Mouse (Mus musculus) midbrain, embryonic 15.5 days (tissue): ENCODE results near the gene Gm21992. TPM values are rescaled to one million over a fixed set of nuclear protein-coding genes. Genes with fewer than 3 reads are reported as not detected.

Experiments used
- ATAC-seq: fragments of 200-750 bp; cut with Nextera tagmentation; replicated peaks from 2 replicates; pipeline ENCODE4 v1.8.0; 2017; ENCODE audit warnings: moderate TSS enrichment
- H3K27ac ChIP-seq: fragments of 300-500 bp; sonication (generic); 2 replicates; pipeline ENCODE4 v1.5.1; 2015; ENCODE audit warnings: mild to moderate bottlenecking, inconsistent platforms
- H3K27me3 ChIP-seq: fragments of 300-500 bp; sonication (generic); replicated peaks from 2 replicates; pipeline ENCODE4 v1.6.1; 2015; ENCODE audit warnings: inconsistent platforms
- H3K36me3 ChIP-seq: fragments of 300-500 bp; sonication (generic); replicated peaks from 2 replicates; pipeline ENCODE4 v1.6.1; 2015; ENCODE audit warnings: inconsistent platforms
- H3K4me1 ChIP-seq: fragments of 300-500 bp; sonication (generic); 2 replicates; pipeline ENCODE4 v1.6.1; 2015; ENCODE audit warnings: inconsistent platforms
- H3K4me2 ChIP-seq: fragments of 300-500 bp; sonication (generic); 2 replicates; pipeline ENCODE4 v1.6.1; 2015; ENCODE audit warnings: inconsistent platforms, mild to moderate bottlenecking, moderate library complexity
- H3K4me3 ChIP-seq: fragments of 300-500 bp; sonication (generic); 2 replicates; pipeline ENCODE4 v1.5.1; 2015; ENCODE audit warnings: mild to moderate bottlenecking, inconsistent platforms
- H3K9ac ChIP-seq: fragments of 300-500 bp; sonication (generic); 2 replicates; pipeline ENCODE4 v1.6.1; 2015; ENCODE audit warnings: mild to moderate bottlenecking, inconsistent platforms
- H3K9me3 ChIP-seq: fragments of 300-500 bp; sonication (generic); 2 replicates; pipeline ENCODE4 v1.6.1; 2016; ENCODE audit warnings: inconsistent platforms
- WGBS: fragments of 180-500 bp; shearing (Covaris S2); methylation state at CpG from one replicate; pipeline ENCODE4 v1.1.7; 2015; ENCODE audit warnings: mixed read lengths; 5-methylcytosine and 5-hydroxymethylcytosine counted together
- polyA plus RNA-seq: library from polyadenylated mRNA; unstranded; fragments of >200 nt; fragmentation: Nextera tagmentation; extraction: Ambion mirVana; gene quantifications from 2 replicates; pipeline ENCODE4 v1.2.1, GENCODE M21; 2015

The Gm21992 gene
- polyA plus RNA-seq, 1 experiment from 2014 or later, result 19.5 TPM

DNA sequence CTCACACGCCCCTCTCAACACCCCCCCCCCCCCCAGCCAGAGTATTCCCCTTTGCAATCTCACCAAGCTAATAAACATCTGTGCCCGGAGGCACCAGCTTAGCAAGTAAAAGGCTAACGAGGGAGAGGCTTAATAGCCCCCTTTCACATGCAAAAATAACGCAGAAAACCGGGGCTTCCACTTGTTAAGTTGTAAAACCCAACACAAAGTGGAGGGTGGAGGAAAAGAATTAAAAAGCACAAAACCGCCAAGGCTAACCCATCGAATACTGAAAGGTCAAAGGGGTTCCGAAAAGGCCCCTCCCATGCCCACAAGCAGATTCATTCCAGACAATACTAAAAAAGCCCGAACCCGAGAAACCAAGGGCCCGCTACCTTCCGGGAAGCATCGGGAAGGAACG is 1.1 kb downstream of the Gm21992 start:
- ATAC-seq, result no peak
- H3K4me2 ChIP-seq, result peak overlapping the region; percentile 94
- WGBS, result 1% methylated on average over 14 of the region's 14 CpGs
- peak overlapping the region; percentile 92 for H3K27ac ChIP-seq
- no peaks in the 10 kb centered on the region for H3K9me3 ChIP-seq
- no peaks in the 10 kb centered on the region for H3K36me3 ChIP-seq
- peak overlapping the region; percentile 59 for H3K9ac ChIP-seq
- H3K4me1 ChIP-seq, result peaks cover 29% of the 10 kb centered on the region
- peak overlapping the region; percentile 75 for H3K4me3 ChIP-seq
- H3K27me3 ChIP-seq, result no peaks in the 10 kb centered on the region

DNA sequence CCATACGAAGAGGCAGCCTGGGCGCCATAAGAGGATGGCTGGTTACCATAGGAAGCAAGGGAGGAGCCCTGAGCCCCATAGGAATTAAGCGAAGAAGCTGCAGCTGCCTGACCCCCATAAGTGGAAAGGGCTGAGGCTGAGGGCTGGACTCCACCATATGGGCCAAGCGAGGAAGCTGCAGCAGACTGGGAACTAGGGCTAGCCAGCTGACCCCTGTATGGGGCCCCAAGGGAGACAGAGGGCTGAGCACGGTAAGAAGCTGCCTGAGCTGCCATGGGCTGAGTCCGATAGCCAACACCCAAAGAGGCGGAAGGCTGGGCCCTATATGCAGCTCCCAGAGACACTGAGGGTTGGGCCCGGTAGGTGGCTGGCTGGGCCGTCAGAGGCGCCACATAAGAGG is 8.1 kb downstream of the Gm21992 start:
- no peaks in the 10 kb centered on the region for H3K27me3 ChIP-seq
- H3K9me3 ChIP-seq, result no peaks in the 10 kb centered on the region
- H3K9ac ChIP-seq, result no peak overlapping the region
- no peak overlapping the region for H3K4me3 ChIP-seq
- WGBS, result 82% methylated on average over 10 of the region's 10 CpGs
- H3K27ac ChIP-seq, result no peak overlapping the region
- ATAC-seq, result no peak
- H3K4me1 ChIP-seq, result peaks cover 7% of the 10 kb centered on the region
- H3K36me3 ChIP-seq, result peaks cover 36% of the 10 kb centered on the region; the same call in 1 of the 2 replicates
- no peak overlapping the region for H3K4me2 ChIP-seq

DNA sequence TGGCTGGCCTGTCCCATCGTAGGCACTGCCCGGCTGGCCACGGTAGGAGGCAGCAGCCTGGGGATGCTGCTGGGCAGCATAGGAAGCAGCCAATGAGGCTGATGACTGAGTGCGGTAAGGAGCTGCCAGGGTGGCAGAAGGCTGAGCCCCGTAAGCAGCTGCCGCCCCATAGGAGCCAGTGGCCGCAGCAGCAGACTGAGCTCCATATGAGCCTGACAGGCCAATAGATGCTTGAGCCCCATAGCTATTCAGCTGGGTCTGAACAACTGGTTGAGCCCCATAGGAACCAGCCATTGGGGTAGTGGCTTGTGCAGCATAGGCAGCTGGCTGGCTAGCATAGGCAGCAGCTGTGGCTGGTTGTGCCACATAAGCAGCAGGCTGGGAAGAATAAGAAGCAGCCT is 8.7 kb downstream of the Gm21992 start:
- no peaks in the 10 kb centered on the region for H3K27me3 ChIP-seq
- 91% methylated on average over 7 of the region's 7 CpGs for WGBS
- ATAC-seq, result no peak
- peaks cover 1% of the 10 kb centered on the region for H3K4me1 ChIP-seq
- H3K4me3 ChIP-seq, result no peak overlapping the region
- H3K27ac ChIP-seq, result no peak overlapping the region
- no peaks in the 10 kb centered on the region for H3K9me3 ChIP-seq
- peaks cover 36% of the 10 kb centered on the region; the same call in 1 of the 2 replicates for H3K36me3 ChIP-seq
- no peak overlapping the region for H3K4me2 ChIP-seq
- H3K9ac ChIP-seq, result no peak overlapping the region

DNA sequence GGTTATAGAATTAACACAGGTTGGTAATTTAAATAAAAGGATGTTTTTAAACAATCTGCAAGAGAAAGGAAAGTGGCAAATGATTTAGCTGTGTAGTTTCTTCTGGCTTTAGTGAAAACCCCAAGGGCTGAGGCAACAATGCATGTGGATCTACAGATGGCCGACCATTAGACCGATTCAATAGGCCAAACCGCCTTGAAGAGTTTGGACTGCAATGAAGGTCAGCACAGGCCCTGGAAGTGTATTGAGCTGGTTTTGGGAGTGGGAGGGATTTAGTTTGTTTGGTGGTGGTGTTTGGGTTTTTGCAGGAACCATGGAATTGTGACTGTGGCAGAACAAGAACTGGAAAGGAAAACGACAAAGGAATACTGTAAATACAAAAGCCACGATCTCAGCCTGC is 12.3 kb downstream of the Gm21992 start:
- WGBS, result 93% methylated on average over 5 of the region's 5 CpGs
- peaks cover 36% of the 10 kb centered on the region; the same call in 1 of the 2 replicates for H3K36me3 ChIP-seq
- no peaks in the 10 kb centered on the region for H3K9me3 ChIP-seq
- no peaks in the 10 kb centered on the region for H3K27me3 ChIP-seq
- peaks cover 9% of the 10 kb centered on the region for H3K4me1 ChIP-seq
- H3K9ac ChIP-seq, result no peak overlapping the region
- H3K4me3 ChIP-seq, result no peak overlapping the region
- no peak overlapping the region for H3K4me2 ChIP-seq
- H3K27ac ChIP-seq, result no peak overlapping the region
- no peak for ATAC-seq

DNA sequence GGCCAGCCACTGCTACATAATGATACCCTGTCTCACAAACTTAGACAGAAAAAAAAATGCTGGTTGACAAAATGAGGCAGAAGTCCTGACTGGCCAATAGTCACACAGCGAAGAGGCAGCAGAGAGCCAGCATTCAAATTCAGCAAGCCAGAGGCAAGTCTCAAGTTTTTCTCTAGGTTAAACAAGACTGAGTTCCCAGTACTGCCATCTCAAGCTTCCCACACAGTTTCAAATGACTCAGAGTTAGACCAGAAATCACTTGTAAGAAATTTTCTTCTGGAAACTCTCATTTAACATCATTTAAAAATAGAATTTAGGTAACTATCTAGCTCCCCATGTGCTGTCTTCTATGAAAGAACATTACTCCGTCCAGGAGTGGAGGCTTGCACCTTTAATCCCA is 13.6 kb downstream of the Gm21992 start:
- no peak overlapping the region for H3K4me2 ChIP-seq
- no peak overlapping the region for H3K4me3 ChIP-seq
- H3K27ac ChIP-seq, result no peak overlapping the region
- peaks cover 36% of the 10 kb centered on the region; the same call in 1 of the 2 replicates for H3K36me3 ChIP-seq
- peaks cover 11% of the 10 kb centered on the region for H3K4me1 ChIP-seq
- no peak for ATAC-seq
- no peaks in the 10 kb centered on the region for H3K27me3 ChIP-seq
- H3K9ac ChIP-seq, result no peak overlapping the region
- H3K9me3 ChIP-seq, result no peaks in the 10 kb centered on the region
- WGBS, result 96% methylated on average over 2 of the region's 2 CpGs

- Histone ChIP-seq H3K36me3 (peaks cover 20% of the 10 kb centered on the region; the same call in 1 of the 2 replicates), H3K9ac (no peak overlapping the region), H3K27ac (no peak overlapping the region), H3K4me1 (peaks cover 28% of the 10 kb centered on the region), H3K4me3 (no peak overlapping the region), H3K27me3 (no peaks in the 10 kb centered on the region), H3K9me3 (no peaks in the 10 kb centered on the region), H3K4me2 (no peak overlapping the region)
- ATAC-seq, result no peak
- 65% methylated on average over 1 of the region's 1 CpGs for WGBS
Observed at GRCm38 (mm10) chr19:4795929-4796328, 15.5 kb downstream of the Gm21992 start.

DNA sequence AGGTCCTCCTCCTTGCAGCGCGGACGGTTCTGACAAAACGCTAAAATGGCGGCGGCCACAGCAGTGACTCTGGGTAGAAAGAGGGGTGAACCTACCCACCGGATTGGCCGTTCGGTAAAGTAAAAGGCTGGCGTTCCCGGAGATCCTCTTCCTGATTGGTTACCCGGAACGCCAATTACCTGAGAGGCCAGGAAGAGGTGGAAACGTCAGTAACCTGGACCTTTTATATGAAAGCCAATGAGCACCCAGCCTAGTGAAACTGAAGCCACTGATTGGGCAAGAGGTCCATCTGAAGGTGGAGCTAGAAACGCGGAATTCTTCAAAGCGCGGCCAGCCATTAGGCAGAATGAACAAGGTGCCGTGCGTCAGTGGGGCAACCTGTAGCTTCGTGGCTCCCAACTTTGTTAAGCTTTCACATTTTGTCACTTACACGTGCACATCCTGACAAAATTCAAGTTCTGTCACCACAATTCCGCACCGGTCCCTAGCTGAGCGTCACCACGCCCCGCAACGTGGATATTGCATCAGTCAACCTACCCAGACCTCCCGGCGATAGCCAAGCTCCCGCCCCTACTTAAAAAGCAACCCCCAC is 17.5 kb downstream of the Gm21992 start, which contains the start of gene Rbm4:
Gene Rbm4 (minus strand): TSS at position 71 of the 592 bp plus-strand sequence.
- H3K9me3 ChIP-seq, result no peaks in the 10 kb centered on the region
- H3K27me3 ChIP-seq, result no peaks in the 10 kb centered on the region
- H3K36me3 ChIP-seq, result peaks cover 9% of the 10 kb centered on the region; the same call in 1 of the 2 replicates
- peaks cover 46% of the 10 kb centered on the region for H3K4me1 ChIP-seq
- under 1% methylated on average over 31 of the region's 31 CpGs for WGBS
- peak; percentile 99 for ATAC-seq
- peak within 1 kb of the TSS; percentile 93 for H3K4me2 ChIP-seq
- peak within 1 kb of the TSS; percentile 80 for H3K4me3 ChIP-seq
- peak within 1 kb of the TSS; percentile 87 for H3K27ac ChIP-seq
- peak within 1 kb of the TSS; percentile 70 for H3K9ac ChIP-seq

- Histone ChIP-seq H3K9me3 (no peaks in the 10 kb centered on the region), H3K4me3 (peak overlapping the region; percentile 80), H3K27ac (peak overlapping the region; percentile 87), H3K9ac (peak overlapping the region; percentile 70), H3K36me3 (peaks cover 7% of the 10 kb centered on the region; the same call in 1 of the 2 replicates), H3K27me3 (no peaks in the 10 kb centered on the region), H3K4me2 (peak overlapping the region; percentile 80), H3K4me1 (peaks cover 50% of the 10 kb centered on the region)
- peak; percentile 67 for ATAC-seq
- WGBS, result 1% methylated on average over 16 of the region's 16 CpGs
Observed at GRCm38 (mm10) chr19:4793281-4793830, 18.1 kb downstream of the Gm21992 start.

- Histone ChIP-seq H3K27me3 (no peaks in the 10 kb centered on the region), H3K4me3 (no peak overlapping the region), H3K4me1 (peaks cover 57% of the 10 kb centered on the region), H3K9me3 (no peaks in the 10 kb centered on the region), H3K36me3 (peaks cover 32% of the 10 kb centered on the region), H3K9ac (no peak overlapping the region), H3K4me2 (no peak overlapping the region), H3K27ac (no peak overlapping the region)
- no peak for ATAC-seq
- WGBS, result 95% methylated on average over 2 of the region's 2 CpGs
Observed at GRCm38 (mm10) chr19:4786313-4786712, 25.1 kb downstream of the Gm21992 start.

GRCm38 (mm10) chr19:4785206-4785605 is 26.2 kb downstream of the Gm21992 start:
- WGBS, result 87% methylated on average over 7 of the region's 7 CpGs
- no peak overlapping the region for H3K27ac ChIP-seq
- no peaks in the 10 kb centered on the region for H3K27me3 ChIP-seq
- peaks cover 46% of the 10 kb centered on the region for H3K4me1 ChIP-seq
- ATAC-seq, result no peak
- no peaks in the 10 kb centered on the region for H3K9me3 ChIP-seq
- H3K4me2 ChIP-seq, result no peak overlapping the region
- no peak overlapping the region for H3K9ac ChIP-seq
- H3K36me3 ChIP-seq, result peaks cover 30% of the 10 kb centered on the region
- H3K4me3 ChIP-seq, result no peak overlapping the region

DNA sequence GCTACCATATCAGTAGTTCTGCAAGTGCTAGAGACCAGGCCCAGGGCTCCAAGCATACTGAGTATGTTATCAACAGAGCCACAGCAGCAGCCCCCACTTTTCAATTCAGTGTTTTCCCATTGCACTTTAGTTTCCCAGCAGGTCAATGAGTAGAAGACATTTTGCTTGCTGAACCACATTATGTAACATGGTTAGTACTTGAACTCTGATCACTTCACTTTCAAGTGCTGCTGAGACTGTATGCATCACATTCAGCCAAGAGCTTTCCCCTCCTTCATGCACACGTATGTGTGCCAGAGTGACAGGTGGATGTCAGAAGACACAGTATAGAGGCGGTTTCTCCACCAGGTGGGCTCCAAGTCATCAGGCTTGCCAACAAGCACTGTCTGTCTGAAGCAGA is 28.5 kb downstream of the Gm21992 start:
- WGBS, result 93% methylated on average over 2 of the region's 2 CpGs
- no peaks in the 10 kb centered on the region for H3K9me3 ChIP-seq
- no peak overlapping the region for H3K9ac ChIP-seq
- H3K4me2 ChIP-seq, result no peak overlapping the region
- no peak for ATAC-seq
- H3K4me1 ChIP-seq, result peaks cover 26% of the 10 kb centered on the region
- peaks cover 30% of the 10 kb centered on the region for H3K36me3 ChIP-seq
- H3K4me3 ChIP-seq, result no peak overlapping the region
- H3K27ac ChIP-seq, result no peak overlapping the region
- H3K27me3 ChIP-seq, result no peaks in the 10 kb centered on the region

GRCm38 (mm10) chr19:4772785-4773184 is 38.6 kb downstream of the Gm21992 start:
- no peaks in the 10 kb centered on the region for H3K4me1 ChIP-seq
- no peaks in the 10 kb centered on the region for H3K9me3 ChIP-seq
- ATAC-seq, result no peak
- H3K4me2 ChIP-seq, result no peak overlapping the region
- H3K27ac ChIP-seq, result no peak overlapping the region
- H3K27me3 ChIP-seq, result no peaks in the 10 kb centered on the region
- no peak overlapping the region for H3K4me3 ChIP-seq
- H3K36me3 ChIP-seq, result peaks cover 46% of the 10 kb centered on the region
- WGBS, result 85% methylated on average over 3 of the region's 3 CpGs
- H3K9ac ChIP-seq, result no peak overlapping the region
